Mouse (Mus musculus) neutrophil, adult 65 days (primary cell): ENCODE data around the gene Alkbh4. TPM values are rescaled to one million over a fixed set of nuclear protein-coding genes. Genes with fewer than 3 reads are reported as not detected.

Source experiments
- total RNA-seq: library from RNA; stranded (reverse); gene quantifications from 2 replicates; pipeline ENCODE4 v1.2.4, GENCODE M21; 2023

Gene Alkbh4
- total RNA-seq, result 15.3 and 19.9 TPM in 2 replicates

DNA sequence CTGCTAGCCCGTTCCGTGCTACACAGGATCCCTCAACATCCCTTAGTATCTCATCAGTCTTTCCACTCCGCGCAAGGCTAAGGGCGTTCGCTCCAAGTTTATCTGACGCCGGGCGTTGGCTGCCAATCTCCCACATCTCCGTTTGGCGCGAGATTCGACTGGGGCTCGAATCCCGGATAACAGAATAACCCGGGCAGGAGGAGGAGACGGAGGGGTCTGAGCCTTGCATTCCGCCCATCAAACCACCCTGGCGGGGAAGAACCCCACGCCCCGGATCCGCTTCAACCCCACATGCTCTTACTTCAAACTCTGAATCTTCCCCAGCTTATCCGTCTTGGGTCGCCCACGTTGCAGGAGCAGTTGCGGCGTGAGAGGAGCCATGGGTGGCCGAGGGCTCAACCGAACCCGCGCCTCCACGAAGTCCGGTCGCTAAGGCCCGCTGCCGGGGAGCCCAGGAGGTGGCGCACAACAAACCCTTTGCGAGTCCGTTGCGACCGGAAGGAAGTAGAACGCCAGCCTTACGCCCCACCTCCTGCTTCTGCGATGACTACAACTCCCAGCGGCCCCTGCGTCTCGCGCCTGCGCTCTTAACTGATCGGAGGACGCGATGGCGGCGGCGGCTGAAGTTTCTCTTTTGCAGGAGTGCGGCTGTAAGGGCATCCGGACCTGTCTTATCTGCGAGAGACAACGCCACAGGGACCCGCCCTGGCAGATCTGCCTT, at the start of gene Alkbh4, which contains the start of gene Lrwd1:
TSS of gene Alkbh4 (plus strand) at position 576 of the 721 bp plus-strand sequence.
TSS of gene Lrwd1 (minus strand) at position 504 of the 721 bp plus-strand sequence.

DNA sequence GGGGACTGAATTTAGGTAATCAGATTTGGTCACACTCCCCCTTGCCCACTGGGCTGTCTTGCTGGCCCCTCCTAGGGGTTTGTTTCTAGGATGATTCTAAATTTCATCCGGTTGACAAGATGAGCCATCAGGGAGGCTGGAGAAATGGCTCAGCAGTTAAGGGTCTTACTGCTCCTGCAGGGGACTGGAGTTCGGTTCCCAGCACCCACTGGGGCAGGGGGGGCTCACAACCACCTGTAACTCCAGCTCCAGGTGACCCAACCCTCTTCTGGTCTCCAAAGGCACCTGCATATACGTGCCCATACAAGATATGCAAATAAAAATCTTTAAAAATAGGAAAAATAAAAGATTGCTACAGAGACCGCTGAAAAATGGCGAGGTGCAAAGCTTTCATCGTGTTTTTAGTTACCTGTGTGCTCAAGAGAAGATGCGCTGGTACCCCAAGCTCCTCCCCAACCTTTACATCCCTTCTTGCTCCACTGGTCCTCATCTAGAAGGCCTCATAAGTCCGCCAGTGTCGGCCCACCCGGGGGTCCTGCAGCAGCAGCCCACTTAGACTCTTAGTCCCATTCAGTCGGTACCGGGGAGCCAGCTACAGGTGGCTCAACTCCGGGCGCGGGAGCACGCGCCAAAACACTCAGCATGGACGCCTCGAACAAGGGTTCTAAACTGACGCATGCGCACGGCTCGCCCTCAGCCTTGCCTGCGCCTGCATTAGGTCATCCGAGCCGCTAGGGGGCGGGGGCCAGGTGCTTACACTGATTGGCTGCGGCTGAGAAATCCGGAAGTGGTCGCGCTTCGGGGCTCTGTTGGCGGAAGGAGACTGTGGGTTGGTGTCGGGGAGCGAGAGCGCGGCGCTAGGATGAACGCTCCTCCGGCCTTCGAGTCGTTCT, 19.8 kb upstream of the Alkbh4 start, which contains the start of gene Polr2j:
TSS of gene Polr2j (plus strand) at position 741 of the 893 bp plus-strand sequence.

DNA sequence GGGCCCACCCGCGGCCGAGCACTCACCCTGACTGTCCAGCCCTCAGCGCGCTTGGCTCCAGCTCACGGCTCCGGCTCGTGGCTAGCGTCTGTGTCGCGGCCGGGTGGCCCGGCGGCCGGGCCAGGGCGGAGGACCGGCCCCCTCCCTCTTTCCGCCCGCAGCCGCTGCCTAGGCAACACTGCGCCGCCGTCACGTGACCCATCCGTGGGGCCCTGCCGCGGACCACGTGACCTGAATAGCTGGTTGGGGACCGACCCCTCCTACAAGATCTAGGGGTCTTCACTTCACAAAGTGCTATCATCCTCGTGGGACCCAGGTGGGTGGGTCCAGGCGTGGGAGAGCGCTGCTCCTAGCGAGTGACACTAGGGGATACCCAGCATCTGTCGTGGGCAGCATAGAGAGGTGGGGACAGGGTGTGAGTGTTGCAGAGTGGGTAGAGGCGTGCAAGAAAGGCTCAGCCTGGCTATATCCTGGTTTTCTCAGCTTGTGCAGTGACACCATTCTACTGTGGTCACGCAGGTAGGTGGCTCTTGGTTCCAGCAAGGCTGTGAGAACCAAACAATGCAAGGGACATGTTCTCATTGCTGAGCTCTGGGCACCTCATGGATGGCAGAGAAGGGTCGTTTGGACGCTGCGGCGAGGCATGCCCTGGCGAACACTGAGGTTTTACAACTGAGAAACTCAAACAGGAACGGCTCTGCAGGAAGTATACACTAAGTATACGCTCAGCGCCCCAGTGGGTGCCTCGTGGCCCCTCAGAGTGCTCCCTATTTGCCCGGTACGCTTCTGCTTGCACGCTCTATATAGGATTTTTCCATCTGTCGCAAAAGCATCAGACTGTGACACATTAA, 34.8 kb downstream of the Alkbh4 start, which contains the start of gene Orai2:
TSS of gene Orai2 (minus strand) at position 202 of the 851 bp plus-strand sequence.

Other genes with a start within 250 kb of the Alkbh4 start
- not detected in 2 replicates for gene Hspb1, start 248.2 kb upstream of the Alkbh4 start, total RNA-seq
- gene Ywhag, start 201.5 kb upstream of the Alkbh4 start, total RNA-seq, result 96.6 and 115 TPM in 2 replicates
- gene Ssc4d, start 161.6 kb upstream of the Alkbh4 start, total RNA-seq, result 3.9 and 6.1 TPM in 2 replicates
- gene Zp3, start 156.0 kb upstream of the Alkbh4 start, total RNA-seq, result not detected in 2 replicates
- 17.0 and 21.8 TPM in 2 replicates for gene Dtx2, start 141.3 kb upstream of the Alkbh4 start, total RNA-seq
- gene Upk3b, start 97.7 kb upstream of the Alkbh4 start, total RNA-seq, result not detected in 2 replicates
- not detected in 2 replicates for gene Upk3bl, start 81.7 kb upstream of the Alkbh4 start, total RNA-seq
- 24.2 and 32.9 TPM in 2 replicates for gene Rasa4, start 52.2 kb upstream of the Alkbh4 start, total RNA-seq
- gene Polr2j, start 19.5 kb upstream of the Alkbh4 start, total RNA-seq, result 29.7 and 62.1 TPM in 2 replicates
- gene Lrwd1, start 72 bp upstream of the Alkbh4 start, total RNA-seq, result 30.1 and 40.0 TPM in 2 replicates
- gene Orai2, start 34.6 kb downstream of the Alkbh4 start, total RNA-seq, result 88.5 and 135 TPM in 2 replicates
- 23.3 and 30.0 TPM in 2 replicates for gene Prkrip1, start 62.8 kb downstream of the Alkbh4 start, total RNA-seq
- 28.6 and 49.5 TPM in 2 replicates for gene Sh2b2, start 110.4 kb downstream of the Alkbh4 start, total RNA-seq